22 mouse cellular contexts compared by ENCODE assay signal in the genomic region with DNA sequence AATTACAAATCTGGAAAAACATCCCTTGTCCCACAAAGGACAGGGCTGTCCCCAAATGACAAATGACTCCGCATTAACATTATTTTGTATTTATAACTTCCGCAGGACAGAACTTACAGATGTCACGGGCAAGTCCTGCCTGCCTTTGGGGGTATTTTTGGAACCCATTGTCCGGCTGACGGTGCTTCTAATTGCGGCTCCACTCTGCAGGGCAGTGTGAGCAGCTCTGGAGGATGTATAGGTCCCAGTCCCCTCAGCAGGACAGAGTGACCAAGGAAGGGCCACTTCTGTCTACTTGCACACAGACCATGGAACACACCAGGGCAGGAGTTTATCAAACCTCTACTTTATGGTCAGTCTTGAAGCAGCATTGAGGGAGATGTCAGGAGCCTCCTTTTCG. TPM values are rescaled to one million over a fixed set of nuclear protein-coding genes. Genes with fewer than 3 reads are reported as not detected.
"Had no signal": no experiment of that assay in that cellular context is flagged by ENCODE, and none has a peak within 500 bp of the region (broad histone marks: within the 10 kb centered on the region; RNA-seq: fewer than 3 reads in every experiment).

No protein-coding gene starts in this region.

- H3K36me3 ChIP-seq: limb, embryonic 13.5 days; midbrain, embryonic 10.5 days; neural tube, embryonic 15.5 days had no signal

- DNase-seq: left cerebral cortex, postnatal 4 days; lung, adult 18-20 months; lung, postnatal 36 days; midbrain, embryonic 14.5 days; right cerebral cortex, adult 18-20 months; right cerebral cortex, postnatal 25 days; thymus, postnatal 36 days had no signal

- H3K4me2 ChIP-seq: limb, embryonic 13.5 days; neural tube, embryonic 15.5 days had no signal

- H3K27ac ChIP-seq: limb, embryonic 13.5 days; liver, embryonic 14.5 days; midbrain, embryonic 10.5 days; neural tube, embryonic 15.5 days had no signal

- ATAC-seq: intestine, embryonic 16.5 days; lung, postnatal 0 days had no signal

- H3K4me3 ChIP-seq: limb, embryonic 13.5 days; midbrain, embryonic 10.5 days; myocyte; neural tube, embryonic 15.5 days had no signal

- H3K9me3 ChIP-seq: limb, embryonic 13.5 days; midbrain, embryonic 10.5 days; neural tube, embryonic 15.5 days had no signal

- H3K9ac ChIP-seq: limb, embryonic 13.5 days; liver, embryonic 14.5 days; neural tube, embryonic 15.5 days had no signal

- H3K4me1 ChIP-seq: neural tube, embryonic 15.5 days had no signal

- H3K27me3 ChIP-seq: limb, embryonic 13.5 days; neural tube, embryonic 15.5 days had no signal

RNA-seq across cellular contexts. Expression of a gene that starts 16.9 kb away (rescaled TPM):
- total RNA-seq: layer of hippocampus, adult 8-10 months; layer of hippocampus, postnatal 14 days; left cerebral cortex, adult 18-20 months; left cerebral cortex, postnatal 10 days; left cerebral cortex, postnatal 4 days; megakaryocyte, adult 5-6 weeks had no signal
- polyA plus RNA-seq: midbrain, embryonic 14.5 days; myocyte; thymus, postnatal 0 days had no signal

RNA-seq across cellular contexts. Expression of a gene that starts 27.9 kb away (rescaled TPM):
- total RNA-seq: layer of hippocampus, adult 8-10 months; layer of hippocampus, postnatal 14 days; left cerebral cortex, adult 18-20 months; left cerebral cortex, postnatal 10 days; left cerebral cortex, postnatal 4 days; liver, adult 2 months; megakaryocyte, adult 5-6 weeks had no signal
- polyA plus RNA-seq: liver, adult 2 months; midbrain, embryonic 14.5 days; myocyte; neural tube, embryonic 11.5 days; neural tube, embryonic 15.5 days had no signal
